Mouse (Mus musculus): ENCODE data around the gene E2f8.

- TF ChIP-seq GATA1 (IDR thresholded peaks at IDR 0.05; ENCODE audit: low read depth, low read length) (no peak), EP300 (IDR thresholded peaks at IDR 0.05; ENCODE audit: low read depth in 1 of 2, low read length in 2 of 2) (no peak), MAX (IDR thresholded peaks at IDR 0.05; ENCODE audit: low read length) (no peak), ELF1 (IDR thresholded peaks at IDR 0.05; ENCODE audit: low read depth, low read length) (no peak), CTCF (IDR thresholded peaks at IDR 0.05 in 2 of 3, conservative IDR thresholded peaks at IDR 0.05 in 1 of 3; ENCODE audit: control insufficient read depth in 1 of 3, insufficient read depth in 1 of 3, low read depth in 2 of 3, low read length in 3 of 3, poor library complexity in 1 of 3, severe bottlenecking in 1 of 3) (no peak), NRF1 (IDR thresholded peaks at IDR 0.05; ENCODE audit: insufficient read depth, low read depth, low read length, poor library complexity, severe bottlenecking) (no peak), UBTF (IDR thresholded peaks at IDR 0.05; ENCODE audit: borderline replicate concordance, insufficient read depth, low read depth, low read length) (no peak), POLR2A (IDR thresholded peaks at IDR 0.05; ENCODE audit: control insufficient read depth in 1 of 2, insufficient read depth in 1 of 2, low read depth in 1 of 2, low read length in 2 of 2, poor library complexity in 1 of 2) (no peak), CHD1 (IDR thresholded peaks at IDR 0.05; ENCODE audit: low read depth, low read length) (no peak)
Observed at GRCm38 (mm10) chr7:48925214-48925613, 43.8 kb upstream of the E2f8 start.

Data from MEL (cell line).